Mouse (Mus musculus) A20 (cell line): ENCODE data around the gene Itga8.

Experiments used
- DNase-seq: peaks from one replicate; pipeline ENCODE4 v3.0.0-alpha.2; 2011; ENCODE audit warnings: low read depth, low spot score

Gene Itga8

GRCm38 (mm10) chr2:12085492-12085891 is 216.2 kb downstream of the Itga8 start:
- DNase-seq: no peak

DNA sequence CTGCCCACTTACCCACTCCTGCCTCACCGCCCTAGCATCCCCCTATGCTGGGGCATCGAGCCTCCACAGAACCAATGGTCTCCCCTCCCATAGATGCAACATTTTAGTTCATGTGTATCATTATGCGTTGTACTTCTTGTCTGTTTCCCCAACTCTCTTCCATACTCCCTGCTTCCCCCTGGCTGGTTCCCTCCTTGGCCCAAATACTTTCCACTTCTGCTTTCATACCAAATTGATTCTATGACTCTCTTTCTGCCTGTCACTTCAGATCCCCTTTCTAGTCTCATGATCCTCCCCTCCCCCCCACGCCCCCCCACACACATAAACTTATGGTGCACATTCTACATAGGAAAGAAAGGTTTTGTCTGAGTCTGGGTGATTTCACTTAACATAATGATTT is 217.4 kb downstream of the Itga8 start:
- no peak for DNase-seq

DNA sequence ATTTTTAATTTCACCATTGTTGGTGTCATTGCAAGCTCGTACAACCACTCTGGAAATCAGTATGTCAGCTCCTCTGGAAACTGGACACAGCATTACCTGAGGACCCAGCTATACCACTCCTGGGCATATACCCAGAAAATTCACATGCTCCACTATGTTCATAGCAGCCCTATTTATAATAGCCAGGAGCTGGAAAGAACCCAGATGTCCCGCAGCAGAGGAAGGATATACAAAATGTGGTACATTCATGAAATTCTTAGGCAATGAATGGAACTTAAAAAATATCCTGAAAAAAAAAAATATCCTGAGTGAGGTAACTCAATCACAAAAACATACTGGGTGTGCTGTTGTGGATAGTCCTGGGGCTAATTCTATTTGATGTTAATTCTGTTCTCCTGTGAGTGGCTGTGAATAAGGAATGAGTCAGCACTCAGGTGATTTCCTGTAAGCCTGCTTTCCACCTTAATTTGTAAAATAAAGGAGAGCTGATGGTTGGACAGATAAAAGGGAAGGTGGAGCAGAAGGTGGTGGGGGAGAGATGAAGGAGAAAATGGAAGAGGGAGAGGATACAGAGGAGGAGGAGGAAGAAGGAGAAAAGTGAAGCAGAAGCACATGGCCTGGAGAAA is 224.3 kb downstream of the Itga8 start:
- no peak for DNase-seq

- DNase-seq: no peak
Observed at GRCm38 (mm10) chr2:12065669-12066399, 235.9 kb downstream of the Itga8 start.

- no peak for DNase-seq
Observed at GRCm38 (mm10) chr2:12060034-12060723, 241.5 kb downstream of the Itga8 start.
